Mouse (Mus musculus): ENCODE data around the gene Gm28305. TPM values are rescaled to one million over a fixed set of nuclear protein-coding genes. Genes with fewer than 3 reads are reported as not detected.

The Gm28305 gene
- total RNA-seq, 1 experiment from 2014 or later = not detected

DNA sequence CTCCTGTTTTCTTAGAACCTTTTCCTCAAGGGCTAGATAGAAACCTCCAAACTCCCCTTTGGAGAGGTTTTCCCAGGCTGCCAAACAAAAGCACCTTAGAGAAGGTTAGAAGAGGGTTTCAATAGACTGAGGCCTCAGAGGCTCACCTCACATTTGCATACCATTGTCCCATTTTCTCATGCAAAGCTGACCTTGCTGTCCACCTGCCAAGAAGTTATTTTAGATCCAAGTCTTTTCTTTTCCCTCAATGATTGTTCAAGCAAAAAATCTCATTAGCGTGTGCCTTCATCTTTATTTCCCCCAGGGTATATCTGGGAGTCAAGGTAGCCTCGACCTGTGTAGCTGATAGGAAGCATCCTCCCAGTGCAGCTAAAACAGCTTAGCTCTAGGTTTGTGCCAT is 62.4 kb downstream of the Gm28305 start:
- no peak for ATAC-seq (replicated peaks in 1 of 2; ENCODE audit: insufficient read depth in 1 of 2, low FRiP score in 2 of 2, low TSS enrichment in 1 of 2, low read depth in 1 of 2, poor library complexity in 2 of 2, severe bottlenecking in 2 of 2)

DNA sequence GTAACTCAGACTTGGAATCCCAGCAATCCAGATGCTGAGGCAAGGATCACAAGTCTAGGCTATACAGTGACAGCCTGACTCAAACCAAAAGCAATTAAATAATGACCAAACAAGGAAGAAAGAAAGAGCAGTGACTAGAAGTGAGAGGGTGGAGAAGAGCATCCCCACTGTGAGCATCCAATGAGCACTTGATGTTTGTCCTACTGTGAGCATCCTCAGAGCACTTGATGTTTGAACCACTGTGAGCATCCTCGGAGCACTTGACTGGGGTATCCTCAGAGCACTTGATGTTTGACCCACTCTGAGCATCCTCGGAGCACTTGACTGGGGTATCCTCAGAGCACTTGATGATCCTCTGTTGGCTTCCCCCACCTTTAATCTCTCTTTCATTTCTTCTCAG is 64.5 kb downstream of the Gm28305 start:
- ATAC-seq (replicated peaks in 1 of 2; ENCODE audit: insufficient read depth in 1 of 2, low FRiP score in 2 of 2, low TSS enrichment in 1 of 2, low read depth in 1 of 2, poor library complexity in 2 of 2, severe bottlenecking in 2 of 2) = no peak

DNA sequence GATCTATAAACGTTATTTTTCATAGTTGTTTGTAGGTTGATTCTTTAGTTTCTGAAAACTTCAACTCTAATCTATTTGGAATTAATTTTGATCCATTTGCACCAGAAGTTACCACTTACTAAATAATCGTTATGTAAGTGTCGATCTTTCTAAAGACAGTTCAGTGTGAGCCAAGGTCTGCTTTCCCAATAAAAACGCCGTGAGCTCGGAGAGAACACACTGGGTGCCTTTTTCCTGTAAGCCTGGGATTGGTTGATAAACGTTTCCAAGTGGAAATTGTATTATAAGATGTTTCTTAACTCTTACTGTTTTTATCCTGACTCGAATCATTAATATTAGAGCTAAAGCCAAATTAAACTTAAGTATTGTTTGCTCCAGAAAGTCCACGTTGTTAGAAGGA is 66.5 kb downstream of the Gm28305 start:
- ATAC-seq (replicated peaks in 1 of 2; ENCODE audit: insufficient read depth in 1 of 2, low FRiP score in 2 of 2, low TSS enrichment in 1 of 2, low read depth in 1 of 2, poor library complexity in 2 of 2, severe bottlenecking in 2 of 2) = no peak

DNA sequence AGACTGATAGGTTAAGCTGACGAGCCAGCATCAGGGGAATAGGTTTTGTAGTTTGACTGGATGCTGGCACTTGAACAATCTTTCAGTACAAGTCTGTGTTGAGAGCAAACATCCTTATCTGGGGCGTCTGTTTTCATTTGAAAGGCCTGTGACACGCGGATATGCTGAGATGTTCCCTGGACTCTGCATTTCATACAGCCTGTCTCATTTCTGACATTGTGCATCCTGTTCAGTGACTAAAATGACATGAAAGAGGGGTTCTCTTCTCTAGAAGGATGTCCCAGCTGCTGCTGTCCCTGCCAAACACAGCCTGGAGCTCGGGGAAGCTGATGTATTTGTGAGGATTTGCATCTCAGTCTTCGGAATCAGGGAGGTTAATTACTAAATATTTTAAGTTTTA is 67.0 kb downstream of the Gm28305 start:
- ATAC-seq (replicated peaks in 1 of 2; ENCODE audit: insufficient read depth in 1 of 2, low FRiP score in 2 of 2, low TSS enrichment in 1 of 2, low read depth in 1 of 2, poor library complexity in 2 of 2, severe bottlenecking in 2 of 2) = no peak

DNA sequence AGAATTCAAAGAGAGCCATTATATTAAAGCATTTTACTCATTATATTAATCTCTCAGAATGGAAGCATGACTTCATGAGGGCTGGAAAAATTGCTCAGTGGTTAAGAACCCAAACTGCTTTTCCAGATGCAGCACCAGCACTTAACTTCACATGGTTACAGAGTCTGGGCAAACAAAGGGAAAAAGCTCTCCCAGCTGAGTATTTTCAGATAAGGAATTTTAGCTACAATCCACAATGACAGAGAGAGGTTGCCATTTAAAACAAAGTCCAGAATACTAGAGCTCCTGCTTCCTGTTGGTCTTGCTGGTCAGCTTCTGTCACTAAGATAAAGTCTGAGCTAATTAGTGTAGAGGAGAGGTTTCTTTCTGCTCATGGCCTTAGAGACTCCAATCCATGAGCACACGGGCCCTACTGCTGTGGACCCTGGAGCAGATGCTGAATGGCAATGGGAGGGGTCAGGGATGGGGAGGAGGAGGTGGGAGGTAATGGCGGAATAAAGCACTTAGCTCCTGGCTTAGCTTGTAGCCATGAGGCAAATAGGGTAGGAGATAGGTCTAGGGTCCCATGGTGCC is 68.2 kb downstream of the Gm28305 start:
- no peak for ATAC-seq (replicated peaks in 1 of 2; ENCODE audit: insufficient read depth in 1 of 2, low FRiP score in 2 of 2, low TSS enrichment in 1 of 2, low read depth in 1 of 2, poor library complexity in 2 of 2, severe bottlenecking in 2 of 2)

DNA sequence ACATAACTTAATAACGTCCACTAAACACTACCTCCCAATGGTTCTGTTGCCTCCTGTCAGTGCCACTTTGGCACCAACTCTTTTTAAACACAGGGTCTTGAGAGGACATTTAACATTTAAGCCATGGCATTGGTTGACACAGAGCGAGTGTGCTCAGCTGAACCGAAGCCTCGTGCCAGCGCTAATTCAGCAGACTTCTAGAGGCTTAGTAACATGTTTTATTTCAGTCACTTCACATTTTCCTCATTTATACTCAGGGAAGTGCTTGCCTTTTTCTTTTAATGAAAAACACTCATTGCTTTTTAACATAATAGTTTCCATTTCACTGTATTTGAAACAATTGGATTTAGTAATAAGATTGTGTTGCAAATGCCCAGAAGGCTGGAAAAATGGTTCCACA is 68.7 kb downstream of the Gm28305 start:
- no peak for ATAC-seq (replicated peaks in 1 of 2; ENCODE audit: insufficient read depth in 1 of 2, low FRiP score in 2 of 2, low TSS enrichment in 1 of 2, low read depth in 1 of 2, poor library complexity in 2 of 2, severe bottlenecking in 2 of 2)

DNA sequence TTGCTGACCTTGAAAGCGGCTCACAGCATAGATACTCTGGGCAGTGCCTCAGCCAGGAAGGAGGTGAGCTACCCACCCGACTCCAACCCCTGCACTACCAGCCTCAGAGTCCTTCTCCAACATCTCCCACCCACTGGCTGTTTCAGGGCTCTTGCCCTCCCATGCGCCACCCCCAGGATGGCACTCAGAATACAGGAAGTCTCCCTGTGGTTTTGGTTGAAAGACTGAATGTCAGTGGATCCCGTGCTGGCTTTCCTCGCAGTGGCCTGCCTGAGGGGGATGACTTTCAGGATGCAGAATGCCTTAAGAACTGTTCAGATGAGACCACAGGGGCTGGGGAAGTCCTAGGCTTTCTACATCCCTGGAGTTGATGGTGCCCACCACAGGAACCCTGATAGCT is 82.6 kb downstream of the Gm28305 start:
- peak in 1 of 2 experiments; percentile 17; a peak in 2 of 4 replicates for ATAC-seq (replicated peaks in 1 of 2; ENCODE audit: insufficient read depth in 1 of 2, low FRiP score in 2 of 2, low TSS enrichment in 1 of 2, low read depth in 1 of 2, poor library complexity in 2 of 2, severe bottlenecking in 2 of 2)

DNA sequence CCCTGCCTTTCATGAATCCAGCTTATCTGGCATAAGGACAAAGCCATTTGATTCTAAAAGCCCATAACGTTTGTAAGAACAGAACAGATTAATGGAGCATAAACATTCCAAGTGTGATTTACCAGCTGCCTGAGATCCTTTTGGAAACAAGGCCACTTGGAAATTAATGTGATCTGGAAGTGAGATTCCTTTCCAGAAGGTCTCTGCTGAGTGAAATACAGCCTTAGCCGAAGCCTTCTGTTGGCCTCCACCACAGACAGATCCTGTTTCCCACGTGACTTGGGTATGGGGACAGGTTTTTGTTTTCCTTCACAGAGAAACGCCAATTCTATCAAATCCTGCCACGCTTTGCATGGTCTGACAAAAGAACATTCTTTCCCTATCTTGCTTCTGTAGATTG is 83.2 kb downstream of the Gm28305 start:
- ATAC-seq (replicated peaks in 1 of 2; ENCODE audit: insufficient read depth in 1 of 2, low FRiP score in 2 of 2, low TSS enrichment in 1 of 2, low read depth in 1 of 2, poor library complexity in 2 of 2, severe bottlenecking in 2 of 2) = no peak

Other genes starting within 250 kb of the Gm28305 start
- gene Nphp3, start 38.1 kb upstream of the Gm28305 start, total RNA-seq (2017) = 2.9 and 5.0 TPM in 2 replicates
- gene Uba5, start 22.5 kb downstream of the Gm28305 start, total RNA-seq (2017) = 28.6 and 41.3 TPM in 2 replicates
- 22.4 and 22.8 TPM in 2 replicates for gene Acad11, start 22.7 kb downstream of the Gm28305 start, total RNA-seq (2017)
- gene Ackr4, start 86.3 kb downstream of the Gm28305 start, total RNA-seq (2017) = not detected in 2 replicates
- 37.9 and 50.4 TPM in 2 replicates for gene Dnajc13, start 222.3 kb downstream of the Gm28305 start, total RNA-seq (2017)

Data from hematopoietic stem cell, adult 5-6 weeks (primary cell).